Mouse (Mus musculus) heart, embryonic 13.5 days (tissue): ENCODE results near the gene Lyar. TPM values are rescaled to one million over a fixed set of nuclear protein-coding genes. Genes with fewer than 3 reads are reported as not detected.

Source experiments
- ATAC-seq: fragments of 200-750 bp; cut with Nextera tagmentation; 2 replicates; pipeline ENCODE4 v1.8.0; 2017; ENCODE audit warnings: moderate TSS enrichment; ENCODE audit not compliant: insufficient number of reproducible peaks, low FRiP score, low TSS enrichment; ENCODE audit errors: extremely low read depth
- H3K27ac ChIP-seq: fragments of 300-500 bp; sonication (generic); replicated peaks from 2 replicates; pipeline ENCODE4 v1.5.1; 2015; ENCODE audit warnings: moderate library complexity, mild to moderate bottlenecking, inconsistent platforms
- H3K27me3 ChIP-seq: fragments of 300-500 bp; sonication (generic); replicated peaks from 2 replicates; pipeline ENCODE4 v1.6.1; 2015; ENCODE audit warnings: mild to moderate bottlenecking, inconsistent platforms
- H3K36me3 ChIP-seq: fragments of 300-500 bp; sonication (generic); 2 replicates; pipeline ENCODE4 v1.6.1; 2015; ENCODE audit warnings: mild to moderate bottlenecking, inconsistent platforms
- H3K4me1 ChIP-seq: fragments of 300-500 bp; sonication (generic); 2 replicates; pipeline ENCODE4 v1.6.1; 2015; ENCODE audit warnings: inconsistent platforms
- H3K4me2 ChIP-seq: fragments of 300-500 bp; sonication (generic); 2 replicates; pipeline ENCODE4 v1.6.1; 2015; ENCODE audit warnings: inconsistent platforms, mild to moderate bottlenecking, moderate library complexity
- H3K4me3 ChIP-seq: fragments of 300-500 bp; sonication (generic); 2 replicates; pipeline ENCODE4 v1.5.1; 2015; ENCODE audit warnings: moderate library complexity, mild to moderate bottlenecking, inconsistent platforms
- H3K9ac ChIP-seq: fragments of 300-500 bp; sonication (generic); 2 replicates; pipeline ENCODE4 v1.6.1; 2015; ENCODE audit warnings: inconsistent platforms, mild to moderate bottlenecking, moderate library complexity
- H3K9me3 ChIP-seq: fragments of 300-500 bp; sonication (generic); 2 replicates; pipeline ENCODE4 v1.6.1; 2016; ENCODE audit warnings: inconsistent platforms
- WGBS: fragments of 180-500 bp; shearing (Covaris S2); methylation state at CpG from one replicate; pipeline ENCODE4 v1.1.7; 2015; ENCODE audit warnings: mixed read lengths; 5-methylcytosine and 5-hydroxymethylcytosine counted together
- polyA plus RNA-seq: library from polyadenylated mRNA; unstranded; fragments of >200 nt; fragmentation: Nextera tagmentation; extraction: Ambion mirVana; gene quantifications from 2 replicates; pipeline ENCODE4 v1.2.1, GENCODE M21; 2015

Lyar gene
- polyA plus RNA-seq, 1 experiment from 2014 or later: 52.3 TPM

GRCm38 (mm10) chr5:38277098-38277866 is 57.0 kb downstream of the Lyar start:
- Histone ChIP-seq H3K4me2 (peak overlapping the region; percentile 62), H3K9me3 (no peaks in the 10 kb centered on the region), H3K27me3 (peaks cover 82% of the 10 kb centered on the region), H3K9ac (0 out of 2 replicates have a peak overlapping the region, but pooled peaks have one; percentile 50), H3K27ac (no peak overlapping the region), H3K4me1 (peaks cover 19% of the 10 kb centered on the region), H3K4me3 (peak overlapping the region; percentile 40), H3K36me3 (no peaks in the 10 kb centered on the region)
- no peak for ATAC-seq
- 3% methylated on average over 65 of the region's 65 CpGs for WGBS

GRCm38 (mm10) chr5:38277936-38278600 is 57.8 kb downstream of the Lyar start:
- no peak overlapping the region for H3K27ac ChIP-seq
- 10% methylated on average over 12 of the region's 12 CpGs for WGBS
- H3K4me1 ChIP-seq: peaks cover 19% of the 10 kb centered on the region
- no peak for ATAC-seq
- H3K4me3 ChIP-seq: peak overlapping the region; percentile 40
- H3K36me3 ChIP-seq: no peaks in the 10 kb centered on the region
- peak overlapping the region; percentile 62 for H3K4me2 ChIP-seq
- H3K27me3 ChIP-seq: peaks cover 85% of the 10 kb centered on the region
- no peak overlapping the region for H3K9ac ChIP-seq
- H3K9me3 ChIP-seq: no peaks in the 10 kb centered on the region

- Histone ChIP-seq H3K4me2 (no peak overlapping the region), H3K27me3 (peaks cover 65% of the 10 kb centered on the region), H3K9me3 (no peaks in the 10 kb centered on the region), H3K4me3 (no peak overlapping the region), H3K9ac (no peak overlapping the region), H3K4me1 (peaks cover 19% of the 10 kb centered on the region), H3K27ac (no peak overlapping the region), H3K36me3 (no peaks in the 10 kb centered on the region)
- ATAC-seq: no peak
- 41% methylated on average over 1 of the region's 1 CpGs for WGBS
Measured at GRCm38 (mm10) chr5:38280075-38280474, 59.8 kb downstream of the Lyar start.

Other genes with a start within 250 kb of the Lyar start
- 26.3 and 28.0 TPM in 2 replicates for gene Stx18, start 181.7 kb upstream of the Lyar start, polyA plus RNA-seq
- gene Nsg1, start 60.6 kb upstream of the Lyar start, polyA plus RNA-seq: 19.5 and 19.9 TPM in 2 replicates
- 7.2 TPM in 2 replicates for gene Zbtb49, start within 50 bp of the Lyar start, polyA plus RNA-seq
- 46.0 and 47.4 TPM in 2 replicates for gene Tmem128, start 39.7 kb downstream of the Lyar start, polyA plus RNA-seq
- gene Otop1, start 55.5 kb downstream of the Lyar start, polyA plus RNA-seq: not detected in 2 replicates
- not detected in 2 replicates for gene Drd5, start 98.9 kb downstream of the Lyar start, polyA plus RNA-seq